Mouse (Mus musculus) liver, postnatal 0 days (tissue): ENCODE data around the gene Rflnb.

Experiments
- CTCF ChIP-seq: sonication (generic); IDR thresholded peaks from 2 replicates; pipeline ENCODE4 v1.5.1; 2016; ENCODE audit warnings: antibody characterized with exemption, low read depth
- EP300 ChIP-seq: IDR thresholded peaks from 2 replicates; pipeline ENCODE4 v1.6.1; 2016; ENCODE audit warnings: antibody characterized with exemption, low read depth, mild to moderate bottlenecking

DNA sequence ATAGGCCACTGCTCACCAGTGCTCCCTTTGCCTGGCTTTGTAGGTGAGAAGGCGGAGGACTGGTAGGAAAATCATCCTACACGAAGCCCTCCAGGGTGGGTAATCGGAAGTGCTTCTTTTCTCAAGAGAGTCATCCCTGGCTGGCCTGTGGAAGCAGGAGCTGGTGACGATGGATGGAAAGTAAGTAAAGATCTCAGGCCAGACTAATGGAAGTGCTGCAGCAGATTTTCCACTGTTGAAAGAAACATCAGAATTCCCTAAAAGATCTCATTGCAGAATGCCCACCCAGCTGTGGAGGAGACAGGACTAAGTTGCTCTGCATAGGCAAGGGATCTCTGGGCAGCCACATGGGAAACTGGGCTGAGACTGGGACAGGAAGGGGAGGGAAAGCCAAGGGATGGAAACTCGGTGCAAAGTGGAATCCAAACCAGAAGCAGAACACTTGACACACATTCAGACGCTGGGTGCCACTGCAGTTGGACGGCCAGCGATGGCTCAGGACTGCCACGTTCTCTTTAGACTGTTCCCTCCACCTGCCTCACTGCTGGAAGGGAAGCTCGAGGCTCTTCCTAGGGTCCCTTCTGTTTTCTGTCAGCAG is 14.6 kb upstream of the Rflnb start:
- TF ChIP-seq CTCF (no peak), EP300 (no peak)
